Mouse (Mus musculus): Measurements from ENCODE around the gene Strn4. TPM values are rescaled to one million over a fixed set of nuclear protein-coding genes. Genes with fewer than 3 reads are reported as not detected.

Gene Strn4
- polyA plus RNA-seq (2016; fragmentation: Nextera tagmentation; extraction: Ambion mirVana) = 101 and 107 TPM in 2 replicates

- peaks cover 29% of the 10 kb centered on the region for H3K27me3 ChIP-seq (ENCODE audit: insufficient read depth, poor library complexity, severe bottlenecking)
- H3K36me3 ChIP-seq = peaks cover 27% of the 10 kb centered on the region
- WGBS = 18% methylated on average over 1 of the region's 1 CpGs
- peaks cover 57% of the 10 kb centered on the region for H3K4me1 ChIP-seq
- H3K4me3 ChIP-seq = peak within 1 kb of the TSS; percentile 100
- H3K9me3 ChIP-seq = no peaks in the 10 kb centered on the region
- DNase-seq (ENCODE audit: low spot score) = no peak
- peak within 1 kb of the TSS; percentile 100 for H3K27ac ChIP-seq
Observed at GRCm38 (mm10) chr7:16815351-16815941, at the start of gene Strn4. Gene Strn4, plus strand, starts transcription at chr7:16815889.

- H3K4me3 ChIP-seq = no peak overlapping the region
- no peaks in the 10 kb centered on the region for H3K27me3 ChIP-seq (ENCODE audit: insufficient read depth, poor library complexity, severe bottlenecking)
- H3K9me3 ChIP-seq = peaks cover 3% of the 10 kb centered on the region; the same call in 1 of the 2 replicates
- peaks cover 18% of the 10 kb centered on the region for H3K4me1 ChIP-seq
- peak overlapping the region; percentile 25; the same call in 1 of the 2 replicates for H3K27ac ChIP-seq
- WGBS = 50% methylated on average over 2 of the region's 2 CpGs
- no peak for DNase-seq (ENCODE audit: low spot score)
- no peaks in the 10 kb centered on the region for H3K36me3 ChIP-seq
Observed at GRCm38 (mm10) chr7:16766443-16766842, 49.2 kb upstream of the Strn4 start.

DNA sequence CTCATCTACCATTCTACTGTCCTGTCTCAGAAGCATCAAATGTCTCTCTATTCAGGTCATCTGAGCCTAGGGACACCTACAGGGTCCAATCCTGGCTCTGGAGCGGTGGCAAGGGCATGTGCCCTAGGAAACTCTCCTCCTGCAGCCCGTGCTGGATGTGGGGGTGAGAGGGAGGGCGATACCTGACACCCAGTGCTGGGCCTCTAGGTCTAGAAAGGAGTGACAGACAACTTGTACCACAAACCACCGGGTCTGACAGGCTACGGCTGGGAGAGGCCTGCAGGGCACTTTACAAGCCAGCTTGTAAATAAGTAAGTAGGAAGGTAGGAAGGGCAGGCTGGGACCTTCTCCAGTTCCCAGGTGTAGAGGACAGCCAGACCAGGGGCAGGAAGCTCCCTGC lies 39.8 kb upstream of the Strn4 start:
- Histone ChIP-seq H3K36me3 (no peaks in the 10 kb centered on the region), H3K27ac (no peak overlapping the region), H3K9me3 (peaks cover 7% of the 10 kb centered on the region), H3K4me3 (no peak overlapping the region), H3K4me1 (peaks cover 7% of the 10 kb centered on the region; the same call in 1 of the 2 replicates), H3K27me3 (ENCODE audit: insufficient read depth, poor library complexity, severe bottlenecking) (no peaks in the 10 kb centered on the region)
- 49% methylated on average over 5 of the region's 5 CpGs for WGBS
- DNase-seq (ENCODE audit: low spot score) = no peak

- H3K27me3 ChIP-seq (ENCODE audit: insufficient read depth, poor library complexity, severe bottlenecking) = no peaks in the 10 kb centered on the region
- no peaks in the 10 kb centered on the region for H3K36me3 ChIP-seq
- DNase-seq (ENCODE audit: low spot score) = no peak
- 59% methylated on average over 5 of the region's 5 CpGs for WGBS
- H3K27ac ChIP-seq = no peak overlapping the region
- H3K4me3 ChIP-seq = no peak overlapping the region
- H3K9me3 ChIP-seq = no peaks in the 10 kb centered on the region
- peaks cover 41% of the 10 kb centered on the region for H3K4me1 ChIP-seq
Observed at GRCm38 (mm10) chr7:16780076-16780475, 35.6 kb upstream of the Strn4 start.

DNA sequence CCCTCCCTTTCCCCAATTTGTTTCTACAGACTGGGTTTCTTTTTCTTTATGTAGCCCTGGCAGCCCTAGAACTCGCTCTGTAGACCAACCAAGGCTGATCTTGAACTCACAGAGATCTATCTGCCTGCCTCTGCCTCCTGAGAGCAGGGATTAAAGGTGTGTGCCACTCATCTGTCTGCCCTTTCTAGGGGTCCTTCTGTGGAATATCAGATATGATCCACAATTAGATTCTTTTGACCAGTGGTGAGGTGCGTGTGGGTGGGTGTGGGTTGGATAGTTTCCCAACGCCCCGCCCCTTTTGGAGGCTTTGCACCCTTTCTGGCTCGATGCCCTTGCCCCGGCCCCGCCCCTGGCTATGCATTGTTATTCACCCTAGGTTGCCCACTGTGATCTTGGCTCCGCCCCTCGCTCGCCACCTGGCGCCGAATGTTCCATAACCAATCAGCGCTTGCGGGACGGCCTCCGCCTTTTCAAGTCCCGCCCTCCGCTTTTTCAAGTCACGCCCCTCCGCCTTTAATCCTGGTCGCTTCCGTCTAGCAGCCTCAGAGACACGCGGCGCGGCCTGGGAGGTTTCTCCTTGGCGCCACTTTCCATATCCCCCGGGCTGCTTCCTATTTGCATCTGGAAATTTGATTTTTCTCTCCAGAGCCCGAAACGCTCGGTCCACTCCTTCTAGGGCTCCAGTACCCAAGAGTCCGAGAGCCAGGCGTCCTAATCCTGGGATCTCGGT lies 34.7 kb upstream of the Strn4 start, which contains the start of gene Slc1a5:
Gene Slc1a5 (plus strand): TSS at position 516 of the 730 bp plus-strand sequence.
- peaks cover 43% of the 10 kb centered on the region for H3K4me1 ChIP-seq
- DNase-seq (ENCODE audit: low spot score) = peak; percentile 98
- H3K27me3 ChIP-seq (ENCODE audit: insufficient read depth, poor library complexity, severe bottlenecking) = no peaks in the 10 kb centered on the region
- WGBS = 3% methylated on average over 34 of the region's 34 CpGs
- peak within 1 kb of the TSS; percentile 90 for H3K27ac ChIP-seq
- no peaks in the 10 kb centered on the region for H3K9me3 ChIP-seq
- peaks cover under 1% of the 10 kb centered on the region; the same call in 1 of the 2 replicates for H3K36me3 ChIP-seq
- H3K4me3 ChIP-seq = peak within 1 kb of the TSS; percentile 82

DNA sequence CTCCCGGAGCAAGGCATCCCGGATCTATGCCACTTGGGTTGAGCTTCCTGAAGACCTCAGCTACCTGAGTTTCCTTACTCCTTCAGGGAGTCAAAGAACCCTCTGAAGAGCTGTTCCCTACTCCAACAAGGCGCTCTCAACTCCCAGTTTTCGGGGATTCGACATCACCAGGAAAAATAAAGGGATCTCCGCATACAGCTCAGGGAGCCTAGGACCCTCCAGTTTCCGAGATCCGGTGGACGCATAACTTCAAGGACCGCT lies 34.2 kb upstream of the Strn4 start:
- under 1% methylated on average over 10 of the region's 10 CpGs for WGBS
- no peak for DNase-seq (ENCODE audit: low spot score)
- H3K4me3 ChIP-seq = peak overlapping the region; percentile 82

DNA sequence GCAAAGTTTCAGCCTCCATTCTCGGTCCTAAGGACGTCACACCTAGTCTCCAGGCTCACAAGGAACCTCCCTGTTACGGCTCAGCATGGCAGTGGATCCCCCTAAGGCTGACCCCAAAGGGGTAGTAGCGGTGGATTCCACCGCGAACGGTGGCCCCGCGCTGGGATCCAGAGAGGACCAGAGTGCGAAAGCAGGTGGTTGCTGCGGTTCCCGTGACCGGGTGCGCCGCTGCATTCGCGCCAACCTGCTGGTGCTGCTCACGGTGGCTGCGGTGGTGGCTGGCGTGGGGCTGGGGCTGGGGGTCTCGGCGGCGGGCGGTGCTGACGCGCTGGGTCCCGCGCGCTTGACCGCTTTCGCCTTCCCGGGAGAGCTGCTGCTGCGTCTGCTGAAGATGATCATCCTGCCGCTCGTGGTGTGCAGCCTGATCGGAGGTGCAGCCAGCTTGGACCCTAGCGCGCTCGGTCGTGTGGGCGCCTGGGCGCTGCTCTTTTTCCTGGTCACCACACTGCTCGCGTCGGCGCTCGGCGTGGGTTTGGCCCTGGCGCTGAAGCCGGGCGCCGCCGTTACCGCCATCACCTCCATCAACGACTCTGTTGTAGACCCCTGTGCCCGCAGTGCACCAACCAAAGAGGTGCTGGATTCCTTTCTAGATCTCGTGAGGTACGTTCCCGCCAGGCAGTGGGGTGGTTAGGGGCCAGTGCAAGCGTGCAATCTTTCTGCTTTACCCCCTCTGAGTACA lies 33.7 kb upstream of the Strn4 start:
- no peak for DNase-seq (ENCODE audit: low spot score)
- H3K4me3 ChIP-seq = peak overlapping the region; percentile 82
- peaks cover 43% of the 10 kb centered on the region for H3K4me1 ChIP-seq
- H3K36me3 ChIP-seq = peaks cover 10% of the 10 kb centered on the region; the same call in 1 of the 2 replicates
- H3K27ac ChIP-seq = peak overlapping the region; percentile 90
- H3K9me3 ChIP-seq = no peaks in the 10 kb centered on the region
- WGBS = under 1% methylated on average over 60 of the region's 60 CpGs
- H3K27me3 ChIP-seq (ENCODE audit: insufficient read depth, poor library complexity, severe bottlenecking) = no peaks in the 10 kb centered on the region

More for the DNA sequence above, 34.2 kb upstream of the Strn4 start:
- Histone ChIP-seq H3K27me3 (ENCODE audit: insufficient read depth, poor library complexity, severe bottlenecking) (no peaks in the 10 kb centered on the region), H3K36me3 (peaks cover 6% of the 10 kb centered on the region; the same call in 1 of the 2 replicates), H3K4me1 (peaks cover 43% of the 10 kb centered on the region), H3K27ac (peak overlapping the region; percentile 90), H3K9me3 (no peaks in the 10 kb centered on the region)

DNA sequence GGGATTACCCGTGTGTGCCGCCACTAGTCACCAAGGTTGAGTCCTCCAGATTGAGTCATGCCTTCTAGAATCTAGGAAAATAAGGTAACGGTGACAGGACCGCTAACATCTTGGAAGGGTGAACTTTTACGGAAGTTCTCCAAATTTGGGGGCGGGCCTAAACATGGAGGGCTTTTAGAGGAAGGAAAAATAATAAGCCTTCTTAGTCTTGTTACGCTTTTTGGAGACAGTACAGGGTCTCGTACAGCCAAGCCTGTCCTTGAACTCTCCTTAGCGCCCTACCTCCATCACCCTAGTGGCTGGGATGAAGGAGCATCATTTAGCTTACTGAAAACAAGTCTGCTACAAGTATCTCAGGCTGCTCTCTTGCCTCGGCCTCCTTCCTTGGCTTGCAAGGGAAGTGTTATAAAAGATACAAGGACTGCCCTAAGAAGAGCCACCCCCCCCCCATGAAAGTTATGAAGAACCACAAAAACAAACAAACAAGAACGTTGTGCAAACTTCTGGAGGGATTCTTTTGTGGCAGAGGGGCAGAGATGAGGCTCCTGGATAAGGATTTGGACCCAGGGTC lies 33.0 kb upstream of the Strn4 start:
- 5% methylated on average over 11 of the region's 11 CpGs for WGBS
- Histone ChIP-seq H3K9me3 (no peaks in the 10 kb centered on the region), H3K4me3 (peak overlapping the region; percentile 82), H3K27me3 (ENCODE audit: insufficient read depth, poor library complexity, severe bottlenecking) (no peaks in the 10 kb centered on the region), H3K27ac (peak overlapping the region; percentile 90), H3K4me1 (peaks cover 43% of the 10 kb centered on the region), H3K36me3 (peaks cover 11% of the 10 kb centered on the region; the same call in 1 of the 2 replicates)
- DNase-seq (ENCODE audit: low spot score) = no peak

- WGBS = 24% methylated on average over 10 of the region's 10 CpGs
- Histone ChIP-seq H3K4me3 (peak overlapping the region; percentile 82), H3K4me1 (peaks cover 43% of the 10 kb centered on the region), H3K9me3 (no peaks in the 10 kb centered on the region), H3K27me3 (ENCODE audit: insufficient read depth, poor library complexity, severe bottlenecking) (no peaks in the 10 kb centered on the region), H3K36me3 (peaks cover 18% of the 10 kb centered on the region), H3K27ac (peak overlapping the region; percentile 90)
- no peak for DNase-seq (ENCODE audit: low spot score)
Observed at GRCm38 (mm10) chr7:16783224-16783688, 32.4 kb upstream of the Strn4 start.

GRCm38 (mm10) chr7:16783758-16784415 lies 31.8 kb upstream of the Strn4 start:
- DNase-seq (ENCODE audit: low spot score) = no peak
- peak overlapping the region; percentile 82 for H3K4me3 ChIP-seq
- 49% methylated on average over 17 of the region's 17 CpGs for WGBS
- H3K36me3 ChIP-seq = peaks cover 19% of the 10 kb centered on the region
- peak overlapping the region; percentile 90; the same call in 1 of the 2 replicates for H3K27ac ChIP-seq
- no peaks in the 10 kb centered on the region for H3K27me3 ChIP-seq (ENCODE audit: insufficient read depth, poor library complexity, severe bottlenecking)
- no peaks in the 10 kb centered on the region for H3K9me3 ChIP-seq
- H3K4me1 ChIP-seq = peaks cover 43% of the 10 kb centered on the region

- Histone ChIP-seq H3K27ac (0 out of 2 replicates have a peak overlapping the region, but pooled peaks have one; percentile 90), H3K27me3 (ENCODE audit: insufficient read depth, poor library complexity, severe bottlenecking) (no peaks in the 10 kb centered on the region), H3K9me3 (no peaks in the 10 kb centered on the region), H3K36me3 (peaks cover 24% of the 10 kb centered on the region), H3K4me1 (peaks cover 43% of the 10 kb centered on the region), H3K4me3 (peak overlapping the region; percentile 82; the same call in 1 of the 2 replicates)
- DNase-seq (ENCODE audit: low spot score) = no peak
- 76% methylated on average over 10 of the region's 10 CpGs for WGBS
Observed at GRCm38 (mm10) chr7:16784498-16784976, 31.2 kb upstream of the Strn4 start.

GRCm38 (mm10) chr7:16785541-16786083 lies 30.1 kb upstream of the Strn4 start:
- Histone ChIP-seq H3K36me3 (peaks cover 32% of the 10 kb centered on the region), H3K9me3 (no peaks in the 10 kb centered on the region), H3K27me3 (ENCODE audit: insufficient read depth, poor library complexity, severe bottlenecking) (no peaks in the 10 kb centered on the region), H3K27ac (no peak overlapping the region), H3K4me1 (peaks cover 42% of the 10 kb centered on the region), H3K4me3 (no peak overlapping the region)
- WGBS = 71% methylated on average over 8 of the region's 8 CpGs
- no peak for DNase-seq (ENCODE audit: low spot score)
